Mouse (Mus musculus) intestine, embryonic 14.5 days (tissue): ENCODE data around the gene Nacc1. TPM values are rescaled to one million over a fixed set of nuclear protein-coding genes. Genes with fewer than 3 reads are reported as not detected.

Experiments
- ATAC-seq: fragments of 200-750 bp; cut with Nextera tagmentation; replicated peaks from 2 replicates; pipeline ENCODE4 v1.8.0; 2017; ENCODE audit warnings: low read depth, moderate number of reproducible peaks, moderate TSS enrichment, moderate library complexity; ENCODE audit not compliant: low FRiP score, low TSS enrichment
- DNase-seq: peaks from one replicate; pipeline ENCODE4 v3.0.0-alpha.2; 2018; ENCODE audit warnings: low spot score
- H3K27ac ChIP-seq: fragments of 300-500 bp; sonication (generic); 2 replicates; pipeline ENCODE4 v1.5.1; 2014; ENCODE audit warnings: low read depth, mild to moderate bottlenecking, control low read depth
- H3K27me3 ChIP-seq: fragments of 300-500 bp; sonication (generic); replicated peaks from 2 replicates; pipeline ENCODE4 v1.6.1; 2014; ENCODE audit warnings: low read length, control low read depth; ENCODE audit not compliant: control insufficient read depth, insufficient read depth
- H3K36me3 ChIP-seq: fragments of 300-500 bp; sonication (generic); 2 replicates; pipeline ENCODE4 v1.6.1; 2014; ENCODE audit warnings: low read length, control low read depth; ENCODE audit not compliant: control insufficient read depth, insufficient read depth
- H3K4me1 ChIP-seq: fragments of 300-500 bp; sonication (generic); replicated peaks from 2 replicates; pipeline ENCODE4 v1.6.1; 2014; ENCODE audit warnings: low read length, control low read depth, mixed read lengths; ENCODE audit not compliant: control insufficient read depth, insufficient read depth
- H3K4me2 ChIP-seq: fragments of 300-500 bp; sonication (generic); 2 replicates; pipeline ENCODE4 v1.6.1; 2014; ENCODE audit warnings: low read length
- H3K4me3 ChIP-seq: fragments of 300-500 bp; sonication (generic); 2 replicates; pipeline ENCODE4 v1.5.1; 2014; ENCODE audit warnings: low read depth, low read length, control low read depth, mixed read lengths
- H3K9ac ChIP-seq: fragments of 300-500 bp; sonication (generic); 2 replicates; pipeline ENCODE4 v1.6.1; 2014; ENCODE audit warnings: mild to moderate bottlenecking, low read length
- H3K9me3 ChIP-seq: fragments of 300-500 bp; sonication (generic); 2 replicates; pipeline ENCODE4 v1.6.1; 2016; ENCODE audit warnings: low read length, control low read depth; ENCODE audit not compliant: control insufficient read depth
- WGBS: fragments of 180-500 bp; shearing (Covaris S2); extraction: QIAGEN DNeasy Blood & Tissue Kit; methylation state at CpG from one replicate; pipeline ENCODE4 v1.1.7; 2014; 5-methylcytosine and 5-hydroxymethylcytosine counted together
- polyA plus RNA-seq: library from polyadenylated mRNA; unstranded; fragments of >200 nt; fragmentation: Nextera tagmentation; extraction: Ambion mirVana; gene quantifications from 2 replicates; pipeline ENCODE4 v1.2.1, GENCODE M21; 2014

Gene Nacc1
- polyA plus RNA-seq, 1 experiment from 2014 or later = 25.0 TPM

- no peak for DNase-seq
Observed at GRCm38 (mm10) chr8:84665385-84665893, 22.2 kb downstream of the Nacc1 start.

GRCm38 (mm10) chr8:84664566-84665384, 22.9 kb downstream of the Nacc1 start:
- H3K9ac ChIP-seq = peak overlapping the region; percentile 77
- peaks cover 19% of the 10 kb centered on the region for H3K4me1 ChIP-seq
- H3K27ac ChIP-seq = peak overlapping the region; percentile 93
- H3K4me2 ChIP-seq = peak overlapping the region; percentile 77
- no peaks in the 10 kb centered on the region for H3K27me3 ChIP-seq
- peak overlapping the region; percentile 96 for H3K4me3 ChIP-seq
- ATAC-seq (no peak; the same call in 1 of the 2 replicates), DNase-seq (peak; percentile 92)
- WGBS = 2% methylated on average over 29 of the region's 29 CpGs
- no peaks in the 10 kb centered on the region for H3K9me3 ChIP-seq
- peaks cover 13% of the 10 kb centered on the region; the same call in 1 of the 2 replicates for H3K36me3 ChIP-seq

More at GRCm38 (mm10) chr8:84665385-84665893, 22.2 kb downstream of the Nacc1 start:
- H3K27ac ChIP-seq = peak overlapping the region; percentile 93
- no peak for ATAC-seq
- H3K4me3 ChIP-seq = peak overlapping the region; percentile 96
- peak overlapping the region; percentile 77 for H3K4me2 ChIP-seq
- 2% methylated on average over 14 of the region's 14 CpGs for WGBS
- peaks cover 13% of the 10 kb centered on the region for H3K4me1 ChIP-seq
- no peaks in the 10 kb centered on the region for H3K27me3 ChIP-seq
- peaks cover 18% of the 10 kb centered on the region for H3K36me3 ChIP-seq
- no peaks in the 10 kb centered on the region for H3K9me3 ChIP-seq
- peak overlapping the region; percentile 77 for H3K9ac ChIP-seq

- peak overlapping the region; percentile 99 for H3K27ac ChIP-seq
- peak; percentile 94 for DNase-seq
- 3% methylated on average over 43 of the region's 43 CpGs for WGBS
- peak overlapping the region; percentile 77 for H3K4me2 ChIP-seq
- H3K4me3 ChIP-seq = peak overlapping the region; percentile 96
- peaks cover 28% of the 10 kb centered on the region for H3K4me1 ChIP-seq
- 0 out of 2 replicates have a peak, but pooled peaks cover 6% of the 10 kb centered on the region for H3K36me3 ChIP-seq
- no peaks in the 10 kb centered on the region for H3K9me3 ChIP-seq
- peak overlapping the region; percentile 94 for H3K9ac ChIP-seq
- ATAC-seq = peak; percentile 77
- no peaks in the 10 kb centered on the region for H3K27me3 ChIP-seq
Observed at GRCm38 (mm10) chr8:84663483-84664327, 24.0 kb downstream of the Nacc1 start.

GRCm38 (mm10) chr8:84662581-84663065, 25.0 kb downstream of the Nacc1 start, which contains the start of gene Ier2:
Ier2 (minus strand) TSS chr8:84662852.
- peak within 1 kb of the TSS; percentile 94 for H3K9ac ChIP-seq
- peak within 1 kb of the TSS; percentile 77 for H3K4me2 ChIP-seq
- no peaks in the 10 kb centered on the region for H3K27me3 ChIP-seq
- peak within 1 kb of the TSS; percentile 96 for H3K4me3 ChIP-seq
- peaks cover 33% of the 10 kb centered on the region for H3K4me1 ChIP-seq
- no peaks in the 10 kb centered on the region for H3K36me3 ChIP-seq
- WGBS = 0% methylated on average over 27 of the region's 27 CpGs
- H3K27ac ChIP-seq = peak within 1 kb of the TSS; percentile 99
- no peaks in the 10 kb centered on the region for H3K9me3 ChIP-seq
- peak; percentile 96 for DNase-seq
- peak; percentile 70 for ATAC-seq

GRCm38 (mm10) chr8:84661961-84662571, 25.6 kb downstream of the Nacc1 start:
- ATAC-seq = peak; percentile 0; the same call in 1 of the 2 replicates
- Histone ChIP-seq H3K4me1 (peaks cover 38% of the 10 kb centered on the region), H3K4me2 (peak overlapping the region; percentile 77), H3K27ac (peak overlapping the region; percentile 99), H3K4me3 (peak overlapping the region; percentile 96), H3K36me3 (no peaks in the 10 kb centered on the region), H3K9ac (peak overlapping the region; percentile 94), H3K27me3 (no peaks in the 10 kb centered on the region), H3K9me3 (no peaks in the 10 kb centered on the region)
- no peak for DNase-seq
- under 1% methylated on average over 61 of the region's 61 CpGs for WGBS

- Histone ChIP-seq H3K9me3 (no peaks in the 10 kb centered on the region), H3K9ac (peak overlapping the region; percentile 94), H3K4me2 (peak overlapping the region; percentile 77), H3K27me3 (no peaks in the 10 kb centered on the region), H3K4me3 (peak overlapping the region; percentile 96), H3K4me1 (peaks cover 44% of the 10 kb centered on the region), H3K27ac (peak overlapping the region; percentile 99), H3K36me3 (no peaks in the 10 kb centered on the region)
- WGBS = under 1% methylated on average over 24 of the region's 24 CpGs
- peak; percentile 87 for DNase-seq
- peak; percentile 11; the same call in 1 of the 2 replicates for ATAC-seq
Observed at GRCm38 (mm10) chr8:84661458-84661871, 26.2 kb downstream of the Nacc1 start.

GRCm38 (mm10) chr8:84660819-84661457, 26.7 kb downstream of the Nacc1 start:
- Histone ChIP-seq H3K4me3 (peak overlapping the region; percentile 96), H3K9me3 (no peaks in the 10 kb centered on the region), H3K36me3 (no peaks in the 10 kb centered on the region), H3K4me1 (peaks cover 50% of the 10 kb centered on the region), H3K27me3 (no peaks in the 10 kb centered on the region), H3K4me2 (peak overlapping the region; percentile 77), H3K9ac (peak overlapping the region; percentile 94), H3K27ac (peak overlapping the region; percentile 99)
- no peak for ATAC-seq
- WGBS = 1% methylated on average over 20 of the region's 20 CpGs
- DNase-seq = peak; percentile 70
